Mouse (Mus musculus) urinary bladder, adult 2 months (tissue): ENCODE data around the gene E130218I03Rik. TPM values are rescaled to one million over a fixed set of nuclear protein-coding genes. Genes with fewer than 3 reads are reported as not detected.

Source experiments
- DNase-seq: peaks from one replicate; pipeline ENCODE4 v3.0.0; 2022; ENCODE audit warnings: low spot score
- polyA plus RNA-seq: library from polyadenylated mRNA; depleted of rRNA; stranded (reverse); fragments of >200 nt; gene quantifications from 2 replicates; pipeline ENCODE4 v1.2.3, GENCODE M21; 2012; rRNA removed

Gene E130218I03Rik
- not detected in 2 replicates for polyA plus RNA-seq

DNA sequence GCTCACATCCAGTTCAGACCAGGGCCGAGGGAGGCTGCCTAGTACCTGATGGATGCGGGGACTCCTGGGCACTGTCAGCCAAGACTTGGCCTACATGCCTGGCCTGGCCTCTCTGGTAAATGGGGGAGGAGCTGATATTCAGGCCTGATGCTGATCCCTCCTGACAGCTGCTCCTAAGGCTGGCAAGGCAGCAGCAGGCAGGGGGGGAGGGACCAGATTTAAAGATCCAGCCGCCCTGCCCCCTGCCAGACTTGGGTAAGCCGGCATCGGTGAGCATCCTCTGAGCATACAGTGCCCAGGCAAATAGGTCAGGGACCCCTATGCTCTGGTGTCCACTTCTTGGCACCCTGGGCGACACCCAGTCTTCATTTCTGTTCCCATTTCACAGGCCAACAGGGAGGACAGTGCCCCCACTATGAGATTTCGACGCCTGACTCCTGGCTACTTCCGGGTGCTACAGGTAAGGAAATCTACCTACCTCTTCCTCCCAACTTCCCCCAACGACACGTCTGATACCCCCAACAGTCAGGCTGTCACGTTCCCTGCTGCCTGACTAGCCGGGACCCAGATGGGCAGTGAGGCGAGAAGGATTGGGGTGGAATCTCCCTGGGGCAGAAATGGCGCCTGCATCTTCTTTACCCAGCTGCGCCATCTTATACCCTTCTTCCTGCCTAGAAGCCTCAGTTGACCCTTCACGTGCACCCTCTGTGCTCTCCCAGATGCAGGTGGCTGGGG, at the start of gene E130218I03Rik:
Gene E130218I03Rik, plus strand, starts transcription at position 147 of the 735 bp plus-strand sequence.
- DNase-seq, result no peak

DNA sequence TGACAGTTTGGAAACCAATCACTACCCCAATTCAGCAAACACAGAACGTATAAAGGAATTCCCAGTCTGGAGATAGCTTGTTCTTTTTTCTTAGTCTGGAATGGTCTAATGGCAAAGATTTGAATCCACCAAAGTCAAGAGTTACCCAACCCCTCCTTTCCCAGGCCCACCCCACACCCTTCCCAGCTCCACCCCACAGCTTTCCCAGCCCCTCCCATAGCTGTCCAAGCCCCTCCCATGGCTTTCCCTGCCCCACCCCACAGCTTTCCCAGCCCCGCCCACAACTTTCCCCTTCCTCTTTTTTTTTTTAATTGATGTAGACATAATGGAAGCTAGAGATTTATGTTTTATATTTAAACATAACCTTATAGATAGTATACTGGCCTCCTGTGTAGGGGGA, 44.1 kb upstream of the E130218I03Rik start:
- no peak for DNase-seq

GRCm38 (mm10) chr4:134202904-134203303, 40.6 kb upstream of the E130218I03Rik start, which contains the start of gene Gm7534:
Gm7534 (minus strand) TSS chr4:134203004.
- no peak for DNase-seq

DNA sequence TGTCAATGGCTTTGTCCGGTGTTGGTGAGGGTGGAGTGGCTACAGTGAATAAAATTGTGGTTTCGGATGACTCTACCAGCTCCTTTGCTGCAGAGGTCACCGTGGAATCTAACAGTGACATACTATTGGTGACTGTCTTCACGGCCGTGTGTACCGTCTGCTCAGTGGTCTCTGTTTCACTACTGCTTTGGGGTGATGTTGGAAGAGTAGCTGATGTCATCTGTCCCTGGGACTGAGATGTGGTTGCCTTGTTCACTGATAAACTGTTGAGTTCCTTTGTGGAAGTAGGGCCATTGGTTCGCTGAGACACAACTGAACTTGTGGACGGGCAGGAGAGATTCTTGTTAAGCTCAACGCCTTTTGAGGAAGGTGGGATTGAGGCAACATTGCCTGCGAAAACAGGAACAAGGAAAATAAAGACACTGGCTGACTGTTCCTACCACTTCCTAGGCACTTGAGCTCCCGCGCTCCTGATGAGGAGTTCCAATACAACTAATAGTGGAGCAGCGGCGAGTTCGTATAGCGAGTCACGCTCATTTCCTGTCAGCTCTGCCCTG, 40.0 kb upstream of the E130218I03Rik start:
- DNase-seq, result no peak

DNA sequence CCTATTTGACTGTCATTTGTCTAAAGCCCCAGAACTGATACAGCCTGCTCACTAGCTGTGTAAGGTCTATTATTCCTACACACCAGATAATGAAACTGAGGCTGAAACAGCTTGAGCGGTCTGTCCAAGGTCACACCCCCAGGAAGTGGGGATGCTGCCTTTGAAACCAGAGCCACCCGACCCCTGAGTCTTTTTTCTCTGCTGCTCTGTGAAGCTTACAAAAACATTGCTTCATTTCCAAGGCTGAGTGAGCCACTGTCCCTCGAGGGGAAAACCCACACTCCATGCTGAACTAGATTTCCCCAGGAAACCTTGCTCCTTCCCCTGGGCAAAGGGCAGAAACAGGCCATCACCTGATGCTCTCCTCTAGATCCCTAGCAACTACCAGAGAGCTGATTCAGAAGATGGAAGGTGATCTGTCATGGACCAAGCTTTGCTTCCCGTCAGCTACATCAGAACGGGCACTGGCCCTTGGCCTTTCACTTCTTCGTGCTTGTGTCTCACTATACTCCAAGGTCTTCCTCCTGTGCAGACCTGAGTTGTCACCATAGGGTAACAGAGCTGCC, 36.9 kb upstream of the E130218I03Rik start:
- no peak for DNase-seq

- no peak for DNase-seq
Observed at GRCm38 (mm10) chr4:134222793-134223600, 20.5 kb upstream of the E130218I03Rik start.

- no peak for DNase-seq
Observed at GRCm38 (mm10) chr4:134227194-134227593, 16.3 kb upstream of the E130218I03Rik start, which contains the start of gene Catsper4. Catsper4 (minus strand) TSS chr4:134227383.

DNA sequence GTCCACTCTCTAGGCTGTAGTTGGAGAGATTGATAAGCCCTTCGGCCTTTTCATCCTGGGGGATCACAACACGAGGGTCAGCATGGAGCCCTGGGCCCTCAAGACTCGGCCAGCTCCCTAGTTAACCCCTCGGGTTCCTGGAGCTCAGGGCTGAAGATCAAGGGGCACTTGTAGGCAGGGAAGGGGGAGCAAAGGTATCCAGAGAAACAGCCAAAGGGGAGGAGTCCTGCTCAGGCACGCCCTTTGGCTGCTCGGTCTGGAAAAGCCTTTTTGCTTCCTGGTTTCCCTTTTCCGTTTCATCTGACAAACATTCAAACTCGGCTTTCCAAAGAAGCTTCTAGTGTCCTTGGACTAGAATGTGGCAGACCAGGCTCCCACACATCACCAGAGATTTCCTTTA, 13.0 kb upstream of the E130218I03Rik start:
- no peak for DNase-seq

- DNase-seq, result no peak
Observed at GRCm38 (mm10) chr4:134234876-134235275, 8.6 kb upstream of the E130218I03Rik start.

- DNase-seq, result no peak
Observed at GRCm38 (mm10) chr4:134237582-134238278, 5.7 kb upstream of the E130218I03Rik start.

DNA sequence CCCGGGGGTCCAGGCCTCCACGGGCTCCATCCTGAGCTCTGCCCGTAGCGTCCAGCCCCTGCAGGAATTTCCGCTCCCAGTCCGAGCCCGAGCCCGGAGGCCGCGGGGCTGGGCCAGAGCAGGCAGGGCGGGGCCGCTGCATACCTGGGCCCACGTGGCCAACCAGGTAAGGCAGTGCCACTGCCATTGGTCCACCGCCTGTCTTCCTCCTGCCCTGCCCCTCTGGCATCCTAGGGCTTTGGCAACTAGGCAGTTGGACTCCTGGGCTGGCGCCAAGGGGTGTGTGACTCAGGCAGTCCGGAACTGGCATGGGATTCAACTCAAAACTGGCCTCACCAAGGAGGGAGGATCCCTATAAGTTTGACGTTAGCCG, 5.2 kb upstream of the E130218I03Rik start, which contains the start of gene Cnksr1:
Gene Cnksr1, minus strand, starts transcription at position 121 of the 373 bp plus-strand sequence.
- DNase-seq, result peak; percentile 77

DNA sequence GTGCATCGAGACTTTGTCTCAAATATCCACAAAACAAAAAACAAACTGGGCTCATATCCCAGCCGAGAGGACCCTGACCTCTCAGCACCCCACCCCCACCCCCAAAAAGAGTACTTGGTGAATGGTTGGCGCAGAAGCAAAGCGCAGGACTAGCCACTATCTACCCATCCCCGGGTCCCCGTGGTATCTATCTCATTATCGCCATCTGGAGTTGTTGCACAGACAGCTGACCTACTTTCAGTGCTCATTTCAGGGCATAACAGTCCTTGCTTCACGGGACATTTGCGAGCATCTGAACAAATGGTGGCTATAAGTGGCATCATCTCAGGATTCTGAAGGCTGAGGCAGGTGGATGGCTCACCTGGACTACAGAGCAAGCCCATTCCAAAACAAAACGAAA, 4.8 kb upstream of the E130218I03Rik start:
- no peak for DNase-seq

DNA sequence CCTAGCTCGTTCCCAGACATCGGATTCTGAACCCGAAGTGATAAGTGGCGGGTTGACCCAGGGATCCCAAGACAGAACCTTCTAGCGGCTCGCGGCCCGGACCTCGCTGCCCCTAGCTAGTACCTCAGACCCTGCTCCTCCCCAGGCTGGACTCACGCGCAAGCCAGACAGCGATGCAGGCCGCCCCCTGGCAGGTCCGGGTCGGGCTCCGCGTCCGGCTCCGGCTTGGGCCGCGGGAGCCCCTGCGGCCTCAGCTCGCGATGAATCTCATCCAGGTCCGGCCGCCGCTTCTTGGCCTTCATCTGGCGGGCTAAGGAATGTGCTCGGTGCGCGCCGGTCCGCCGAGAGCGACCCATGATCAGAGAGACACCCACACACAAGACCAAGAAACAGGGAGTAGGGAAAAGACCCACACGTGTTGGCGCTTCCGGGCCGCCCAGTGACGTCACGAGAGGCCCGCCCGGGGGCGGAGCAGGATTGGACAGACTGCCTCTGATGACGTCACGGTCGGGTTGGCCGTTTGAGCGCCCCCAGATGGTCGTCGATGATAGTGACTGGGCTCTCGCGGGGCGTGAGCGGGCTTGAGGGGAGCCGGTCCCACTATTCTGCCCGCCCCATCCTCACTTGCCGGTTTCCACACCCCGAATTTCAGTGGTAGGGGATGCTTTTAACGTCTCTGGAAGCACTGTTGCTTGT, 1.8 kb downstream of the E130218I03Rik start, which contains the start of gene Zfp593:
Gene Zfp593, minus strand, starts transcription at position 445 of the 696 bp plus-strand sequence.
- DNase-seq, result peak; percentile 87

DNA sequence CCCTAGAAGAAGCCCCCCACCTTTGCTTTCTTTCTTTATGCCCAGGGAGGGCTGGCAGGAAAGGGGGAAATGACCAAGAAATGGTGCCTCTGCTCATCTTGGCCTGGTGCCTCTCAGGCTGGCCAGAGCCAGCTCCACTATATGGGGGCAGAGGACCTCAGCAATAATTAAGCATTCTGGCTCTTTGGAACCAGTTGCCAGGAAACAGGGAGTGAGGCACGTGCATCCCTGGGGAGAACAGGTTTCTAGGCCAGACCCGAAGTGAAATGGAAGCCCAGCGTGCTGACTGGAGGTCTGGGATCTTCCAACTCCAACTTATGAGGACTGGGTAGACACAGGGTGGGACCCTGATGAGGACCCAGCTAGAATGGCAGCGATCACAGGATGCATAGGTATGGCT, 2.8 kb downstream of the E130218I03Rik start:
- no peak for DNase-seq

DNA sequence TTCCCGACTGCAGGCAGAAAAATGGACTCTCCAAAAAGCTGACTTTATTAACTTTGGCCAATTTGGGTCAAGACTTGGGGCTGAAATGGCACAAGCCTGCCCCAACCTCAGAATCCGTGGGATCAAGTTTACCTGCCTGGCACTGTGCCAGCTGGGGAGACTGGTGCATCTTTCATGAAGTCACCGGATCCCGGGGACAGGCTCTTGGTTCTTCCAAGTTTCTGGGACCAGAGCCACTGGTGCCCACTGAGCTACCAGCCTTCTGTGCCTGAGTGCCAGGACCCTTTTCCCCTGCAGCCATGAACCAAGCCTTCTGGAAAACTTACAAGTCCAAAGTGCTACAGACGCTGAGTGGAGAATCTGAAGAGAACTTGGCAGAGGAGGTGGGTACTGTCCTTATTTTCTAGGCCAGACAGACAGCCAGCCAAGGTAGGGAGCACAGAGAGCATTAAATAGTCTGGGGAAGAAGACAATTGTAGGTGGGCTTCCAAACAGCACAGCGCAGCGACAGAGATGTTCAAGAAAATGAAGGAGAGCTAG, 3.3 kb downstream of the E130218I03Rik start, which contains the start of gene Gm30191:
Gene Gm30191, plus strand, starts transcription at position 217 of the 540 bp plus-strand sequence.
- DNase-seq, result no peak

GRCm38 (mm10) chr4:134249651-134250050, 6.2 kb downstream of the E130218I03Rik start:
- peak; percentile 60 for DNase-seq

- DNase-seq, result no peak
Observed at GRCm38 (mm10) chr4:134250116-134250929, 6.9 kb downstream of the E130218I03Rik start.

- no peak for DNase-seq
Observed at GRCm38 (mm10) chr4:134250930-134251240, 7.4 kb downstream of the E130218I03Rik start.
